Mouse (Mus musculus): Measurements from ENCODE around the gene Car3.

GRCm38 (mm10) chr3:14887134-14887666 is 23.9 kb downstream of the Car3 start:
- no peak for TF ChIP-seq FLI1 (IDR thresholded peaks at IDR 0.05; ENCODE audit: low read length)
- no peak for TF ChIP-seq GATA1 (IDR thresholded peaks at IDR 0.05; ENCODE audit: borderline replicate concordance, low read length)
